Mouse (Mus musculus): ENCODE data around the gene Prn. TPM values are rescaled to one million over a fixed set of nuclear protein-coding genes. Genes with fewer than 3 reads are reported as not detected.

Prn gene
- not detected in 2 replicates for polyA plus RNA-seq (2014; fragmentation: Nextera tagmentation; extraction: Ambion mirVana)

GRCm38 (mm10) chr2:131909683-131910572 lies at the start of gene Prn, which contains the start of gene Prnp:
Gene Prn, plus strand, starts transcription at chr2:131909957.
Gene Prnp, plus strand, starts transcription at chr2:131909928.
- H3K4me3 ChIP-seq (ENCODE audit: low read depth, low read length), result peak within 1 kb of the TSS; percentile 48

GRCm38 (mm10) chr2:131862617-131863275 lies 47.0 kb upstream of the Prn start:
- H3K36me3 ChIP-seq (replicated peaks; ENCODE audit: control insufficient read depth, insufficient read depth, low read depth, low read length), result no peaks in the 10 kb centered on the region
- H3K9ac ChIP-seq (replicated peaks; ENCODE audit: low read length), result no peak overlapping the region
- WGBS, result 61% methylated on average over 3 of the region's 3 CpGs
- no peaks in the 10 kb centered on the region for H3K4me1 ChIP-seq (ENCODE audit: control insufficient read depth, insufficient read depth, low read length)
- H3K4me3 ChIP-seq (ENCODE audit: low read depth, low read length), result no peak overlapping the region
- no peak overlapping the region for H3K4me2 ChIP-seq (ENCODE audit: low read depth, low read length)
- H3K9me3 ChIP-seq (replicated peaks; ENCODE audit: control insufficient read depth, low read length), result no peaks in the 10 kb centered on the region
- no peak overlapping the region for H3K27ac ChIP-seq (replicated peaks; ENCODE audit: low read depth, low read length)
- ATAC-seq (replicated peaks; ENCODE audit: insufficient number of reproducible peaks, low FRiP score, low TSS enrichment, low read depth), result 0 out of 2 replicates have a peak, but pooled peaks have one; percentile 59
- DNase-seq (ENCODE audit: low spot score), result peak; percentile 6
- no peaks in the 10 kb centered on the region for H3K27me3 ChIP-seq (ENCODE audit: control insufficient read depth, insufficient read depth, low read length)

More at GRCm38 (mm10) chr2:131909683-131910572, at the start of gene Prn, which contains the start of gene Prnp:
- H3K36me3 ChIP-seq (replicated peaks; ENCODE audit: control insufficient read depth, insufficient read depth, low read depth, low read length), result no peaks in the 10 kb centered on the region
- no peak within 1 kb of the TSS for H3K27ac ChIP-seq (replicated peaks; ENCODE audit: low read depth, low read length)
- peak; percentile 88 for ATAC-seq (replicated peaks; ENCODE audit: insufficient number of reproducible peaks, low FRiP score, low TSS enrichment, low read depth)
- H3K4me2 ChIP-seq (ENCODE audit: low read depth, low read length), result peak within 1 kb of the TSS; percentile 58
- DNase-seq (ENCODE audit: low spot score), result peak; percentile 94
- H3K9me3 ChIP-seq (replicated peaks; ENCODE audit: control insufficient read depth, low read length), result no peaks in the 10 kb centered on the region
- H3K27me3 ChIP-seq (ENCODE audit: control insufficient read depth, insufficient read depth, low read length), result no peaks in the 10 kb centered on the region
- peak within 1 kb of the TSS; percentile 55 for H3K9ac ChIP-seq (replicated peaks; ENCODE audit: low read length)
- WGBS, result 5% methylated on average over 50 of the region's 52 CpGs
- H3K4me1 ChIP-seq (ENCODE audit: control insufficient read depth, insufficient read depth, low read length), result no peaks in the 10 kb centered on the region

GRCm38 (mm10) chr2:131863472-131863871 lies 46.3 kb upstream of the Prn start:
- Histone ChIP-seq H3K4me2 (ENCODE audit: low read depth, low read length) (no peak overlapping the region), H3K4me1 (ENCODE audit: control insufficient read depth, insufficient read depth, low read length) (no peaks in the 10 kb centered on the region), H3K27me3 (ENCODE audit: control insufficient read depth, insufficient read depth, low read length) (no peaks in the 10 kb centered on the region), H3K9ac (replicated peaks; ENCODE audit: low read length) (no peak overlapping the region), H3K27ac (replicated peaks; ENCODE audit: low read depth, low read length) (no peak overlapping the region), H3K4me3 (ENCODE audit: low read depth, low read length) (no peak overlapping the region), H3K36me3 (replicated peaks; ENCODE audit: control insufficient read depth, insufficient read depth, low read depth, low read length) (no peaks in the 10 kb centered on the region), H3K9me3 (replicated peaks; ENCODE audit: control insufficient read depth, low read length) (no peaks in the 10 kb centered on the region)
- no peak for DNase-seq (ENCODE audit: low spot score)
- no peak for ATAC-seq (replicated peaks; ENCODE audit: insufficient number of reproducible peaks, low FRiP score, low TSS enrichment, low read depth)
- WGBS, result 87% methylated on average over 3 of the region's 3 CpGs

GRCm38 (mm10) chr2:131864262-131864796 lies 45.4 kb upstream of the Prn start:
- Histone ChIP-seq H3K9me3 (replicated peaks; ENCODE audit: control insufficient read depth, low read length) (no peaks in the 10 kb centered on the region), H3K4me1 (ENCODE audit: control insufficient read depth, insufficient read depth, low read length) (no peaks in the 10 kb centered on the region), H3K9ac (replicated peaks; ENCODE audit: low read length) (no peak overlapping the region), H3K27me3 (ENCODE audit: control insufficient read depth, insufficient read depth, low read length) (no peaks in the 10 kb centered on the region), H3K27ac (replicated peaks; ENCODE audit: low read depth, low read length) (no peak overlapping the region), H3K36me3 (replicated peaks; ENCODE audit: control insufficient read depth, insufficient read depth, low read depth, low read length) (no peaks in the 10 kb centered on the region), H3K4me2 (ENCODE audit: low read depth, low read length) (no peak overlapping the region), H3K4me3 (ENCODE audit: low read depth, low read length) (no peak overlapping the region)
- DNase-seq (ENCODE audit: low spot score) (no peak), ATAC-seq (replicated peaks; ENCODE audit: insufficient number of reproducible peaks, low FRiP score, low TSS enrichment, low read depth) (no peak)
- 93% methylated on average over 2 of the region's 2 CpGs for WGBS

GRCm38 (mm10) chr2:131866676-131867075 lies 43.1 kb upstream of the Prn start:
- Histone ChIP-seq H3K27ac (replicated peaks; ENCODE audit: low read depth, low read length) (no peak overlapping the region), H3K36me3 (replicated peaks; ENCODE audit: control insufficient read depth, insufficient read depth, low read depth, low read length) (no peaks in the 10 kb centered on the region), H3K9me3 (replicated peaks; ENCODE audit: control insufficient read depth, low read length) (no peaks in the 10 kb centered on the region), H3K4me2 (ENCODE audit: low read depth, low read length) (no peak overlapping the region), H3K27me3 (ENCODE audit: control insufficient read depth, insufficient read depth, low read length) (no peaks in the 10 kb centered on the region), H3K9ac (replicated peaks; ENCODE audit: low read length) (no peak overlapping the region), H3K4me1 (ENCODE audit: control insufficient read depth, insufficient read depth, low read length) (no peaks in the 10 kb centered on the region), H3K4me3 (ENCODE audit: low read depth, low read length) (no peak overlapping the region)
- ATAC-seq (replicated peaks; ENCODE audit: insufficient number of reproducible peaks, low FRiP score, low TSS enrichment, low read depth) (no peak), DNase-seq (ENCODE audit: low spot score) (no peak)

GRCm38 (mm10) chr2:131868983-131869382 lies 40.8 kb upstream of the Prn start:
- H3K4me2 ChIP-seq (ENCODE audit: low read depth, low read length), result no peak overlapping the region
- no peak overlapping the region for H3K27ac ChIP-seq (replicated peaks; ENCODE audit: low read depth, low read length)
- DNase-seq (ENCODE audit: low spot score) (no peak), ATAC-seq (replicated peaks; ENCODE audit: insufficient number of reproducible peaks, low FRiP score, low TSS enrichment, low read depth) (no peak)
- H3K4me3 ChIP-seq (ENCODE audit: low read depth, low read length), result no peak overlapping the region
- no peaks in the 10 kb centered on the region for H3K4me1 ChIP-seq (ENCODE audit: control insufficient read depth, insufficient read depth, low read length)
- H3K27me3 ChIP-seq (ENCODE audit: control insufficient read depth, insufficient read depth, low read length), result no peaks in the 10 kb centered on the region
- WGBS, result 92% methylated on average over 5 of the region's 5 CpGs
- H3K9me3 ChIP-seq (replicated peaks; ENCODE audit: control insufficient read depth, low read length), result no peaks in the 10 kb centered on the region
- H3K36me3 ChIP-seq (replicated peaks; ENCODE audit: control insufficient read depth, insufficient read depth, low read depth, low read length), result no peaks in the 10 kb centered on the region
- H3K9ac ChIP-seq (replicated peaks; ENCODE audit: low read length), result no peak overlapping the region

- Histone ChIP-seq H3K27ac (replicated peaks; ENCODE audit: low read depth, low read length) (no peak overlapping the region), H3K36me3 (replicated peaks; ENCODE audit: control insufficient read depth, insufficient read depth, low read depth, low read length) (no peaks in the 10 kb centered on the region), H3K9me3 (replicated peaks; ENCODE audit: control insufficient read depth, low read length) (no peaks in the 10 kb centered on the region), H3K27me3 (ENCODE audit: control insufficient read depth, insufficient read depth, low read length) (no peaks in the 10 kb centered on the region), H3K9ac (replicated peaks; ENCODE audit: low read length) (no peak overlapping the region), H3K4me1 (ENCODE audit: control insufficient read depth, insufficient read depth, low read length) (no peaks in the 10 kb centered on the region), H3K4me3 (ENCODE audit: low read depth, low read length) (no peak overlapping the region), H3K4me2 (ENCODE audit: low read depth, low read length) (no peak overlapping the region)
- 80% methylated on average over 1 of the region's 1 CpGs for WGBS
- ATAC-seq (replicated peaks; ENCODE audit: insufficient number of reproducible peaks, low FRiP score, low TSS enrichment, low read depth), result no peak
- DNase-seq (ENCODE audit: low spot score), result no peak
Measured at GRCm38 (mm10) chr2:131873376-131873775, 36.4 kb upstream of the Prn start.
